Mouse (Mus musculus): ENCODE measurements at regions not wholly inside any gene's neighbourhood (a gene's known extent, or its start where the extent isn't known, plus 50 kb on each side); places are given as distances from the start of the nearest gene placed in this dataset.

- TF ChIP-seq CTCF (IDR thresholded peaks at IDR 0.05; ENCODE audit: borderline replicate concordance, insufficient read depth, low read depth, low read length) (no peak), POLR2A (IDR thresholded peaks at IDR 0.05; ENCODE audit: borderline replicate concordance, insufficient read depth, low read length) (no peak)
These were observed 301.2 kb upstream of the Jag1 start for GRCm38 (mm10) chr2:137417691-137418090.

Data from cerebellum, adult 2 months (tissue).